Mouse (Mus musculus): ENCODE results near the gene Cpne1.
"Not testable (repeated sequence)": the region's sequence is repeated elsewhere in the genome, so short reads cannot be mapped to it uniquely, and the experiment has no call there.

Gene Cpne1

GRCm38 (mm10) chr2:156111358-156112079 is at the start of gene Cpne1, which contains the start of gene Rbm12:
TSS of gene Cpne1 (minus strand) at chr2:156111965.
TSS of gene Rbm12 (minus strand) at chr2:156111978.
- DNase-seq, result peak; percentile 95

GRCm38 (mm10) chr2:156151538-156151937 is 39.8 kb upstream of the Cpne1 start:
- DNase-seq, result no peak

- no peak for DNase-seq
Observed at GRCm38 (mm10) chr2:156147316-156147915, 35.7 kb upstream of the Cpne1 start.

GRCm38 (mm10) chr2:156146272-156146989 is 34.7 kb upstream of the Cpne1 start:
- no peak for DNase-seq

- DNase-seq, result no peak
Observed at GRCm38 (mm10) chr2:156145486-156146130, 33.8 kb upstream of the Cpne1 start.

GRCm38 (mm10) chr2:156143953-156144724 is 32.4 kb upstream of the Cpne1 start, which contains the start of the genes Romo1 and Nfs1:
TSS of gene Romo1 (plus strand) at chr2:156144039.
TSS of gene Nfs1 (minus strand) at chr2:156144186.
- peak; percentile 99 for DNase-seq

GRCm38 (mm10) chr2:156143367-156143766 is 31.6 kb upstream of the Cpne1 start:
- DNase-seq, result no peak

- DNase-seq, result no peak
Observed at GRCm38 (mm10) chr2:156142820-156143219, 31.1 kb upstream of the Cpne1 start.

GRCm38 (mm10) chr2:156135695-156136094 is 23.9 kb upstream of the Cpne1 start:
- no peak for DNase-seq

GRCm38 (mm10) chr2:156134161-156134560 is 22.4 kb upstream of the Cpne1 start:
- DNase-seq, result no peak

GRCm38 (mm10) chr2:156126992-156127391 is 15.2 kb upstream of the Cpne1 start, which contains the start of gene Gm28036:
TSS of gene Gm28036 (minus strand) at chr2:156127092.
- no peak for DNase-seq

- no peak for DNase-seq
Observed at GRCm38 (mm10) chr2:156123731-156124130, 12.0 kb upstream of the Cpne1 start.

- DNase-seq, result no peak
Observed at GRCm38 (mm10) chr2:156119566-156119965, 7.8 kb upstream of the Cpne1 start.

- DNase-seq, result not testable (repeated sequence)
Observed at GRCm38 (mm10) chr2:156112080-156112423, 287 bp upstream of the Cpne1 start.

GRCm38 (mm10) chr2:156110627-156111357 is 973 bp downstream of the Cpne1 start:
- DNase-seq, result peak; percentile 58

- no peak for DNase-seq
Observed at GRCm38 (mm10) chr2:156091926-156092325, 19.8 kb downstream of the Cpne1 start.

GRCm38 (mm10) chr2:156089799-156090198 is 22.0 kb downstream of the Cpne1 start:
- DNase-seq, result no peak

GRCm38 (mm10) chr2:156087391-156088110 is 24.2 kb downstream of the Cpne1 start:
- DNase-seq, result no peak

- DNase-seq, result no peak
Observed at GRCm38 (mm10) chr2:156084541-156084940, 27.2 kb downstream of the Cpne1 start.

- no peak for DNase-seq
Observed at GRCm38 (mm10) chr2:156080391-156080790, 31.4 kb downstream of the Cpne1 start.

GRCm38 (mm10) chr2:156079674-156080073 is 32.1 kb downstream of the Cpne1 start:
- DNase-seq, result peak; percentile 8

Data from retina, postnatal 1 day (tissue).